Mouse (Mus musculus): ENCODE data around the gene Capza1. TPM values are rescaled to one million over a fixed set of nuclear protein-coding genes. Genes with fewer than 3 reads are reported as not detected.

Capza1 gene
- 264 TPM for polyA plus RNA-seq (2014; fragmentation: Illumina TruSeq; extraction: RNeasy Lipid Tissue Mini Kit (QIAGEN cat#74804); ENCODE audit: low read depth, low replicate concordance)

GRCm38 (mm10) chr3:104863786-104864650 is at the start of gene Capza1, which contains the start of gene St7l:
TSS of gene Capza1 (minus strand) at chr3:104864505.
TSS of gene St7l (plus strand) at chr3:104864005.

DNA sequence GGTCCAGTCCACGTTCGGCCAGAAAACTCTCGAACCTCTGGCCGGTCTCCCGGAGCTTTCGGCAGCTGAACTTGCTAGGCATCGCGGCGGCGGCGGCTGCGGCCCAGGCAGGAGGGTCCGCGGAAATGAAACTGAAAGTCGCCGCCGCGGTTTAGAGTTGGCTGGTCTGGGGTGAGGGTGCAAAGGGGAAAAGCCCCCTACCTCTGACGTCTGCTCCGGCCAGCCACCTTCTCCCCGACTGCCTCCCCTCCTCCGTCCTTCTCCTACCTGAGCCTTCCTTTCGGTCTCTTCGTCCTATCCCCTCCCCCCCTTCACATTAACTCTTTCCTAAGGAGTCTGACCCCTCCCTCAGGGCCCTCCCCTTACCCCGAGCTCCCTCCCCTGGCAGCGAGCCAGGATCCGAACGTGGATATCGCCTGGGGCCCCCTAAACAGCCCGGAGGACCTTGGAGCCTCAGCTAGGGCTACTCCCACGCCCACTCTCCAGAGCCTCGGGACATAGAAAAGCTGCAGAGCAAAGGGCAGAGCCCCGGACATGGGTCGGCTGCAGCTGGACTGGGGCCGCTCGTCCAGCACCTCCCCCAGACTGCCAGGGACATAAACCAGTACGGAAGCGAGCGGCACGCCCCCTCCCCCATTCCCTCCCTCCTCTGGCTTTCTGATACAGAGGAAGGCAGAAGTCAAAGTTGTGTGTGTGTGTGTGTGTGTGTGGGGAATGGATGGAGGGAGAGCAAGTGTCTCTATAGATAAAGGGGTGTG is 46.1 kb downstream of the Capza1 start, which contains the start of gene Mov10:
Mov10 (minus strand) TSS at position 573 of the 758 bp plus-strand sequence.

GRCm38 (mm10) chr3:104788075-104788474 is 76.2 kb downstream of the Capza1 start, which contains the start of gene Rhoc:
TSS of gene Rhoc (plus strand) at chr3:104788375.

GRCm38 (mm10) chr3:104781471-104781903 is 82.8 kb downstream of the Capza1 start, which contains the start of gene Fam19a3:
TSS of gene Fam19a3 (minus strand) at chr3:104781840.

GRCm38 (mm10) chr3:104780561-104781420 is 83.5 kb downstream of the Capza1 start, which contains the start of gene Ppm1j:
TSS of gene Ppm1j (plus strand) at chr3:104781056.

Other genes starting within 250 kb of the Capza1 start
- 43.1 TPM for gene Slc16a1, start 225.8 kb downstream of the Capza1 start, polyA plus RNA-seq (2014; fragmentation: Illumina TruSeq; extraction: RNeasy Lipid Tissue Mini Kit (QIAGEN cat#74804); ENCODE audit: low read depth, low replicate concordance)
- gene Ppm1j, start 83.4 kb downstream of the Capza1 start, polyA plus RNA-seq (2014; fragmentation: Illumina TruSeq; extraction: RNeasy Lipid Tissue Mini Kit (QIAGEN cat#74804); ENCODE audit: low read depth, low replicate concordance): not detected
- 0.41 TPM for gene Fam19a3, start 82.7 kb downstream of the Capza1 start, polyA plus RNA-seq (2014; fragmentation: Illumina TruSeq; extraction: RNeasy Lipid Tissue Mini Kit (QIAGEN cat#74804); ENCODE audit: low read depth, low replicate concordance)
- gene Rhoc, start 76.1 kb downstream of the Capza1 start, polyA plus RNA-seq (2014; fragmentation: Illumina TruSeq; extraction: RNeasy Lipid Tissue Mini Kit (QIAGEN cat#74804); ENCODE audit: low read depth, low replicate concordance): 11.2 TPM
- 1.2 TPM for gene Mov10, start 45.9 kb downstream of the Capza1 start, polyA plus RNA-seq (2014; fragmentation: Illumina TruSeq; extraction: RNeasy Lipid Tissue Mini Kit (QIAGEN cat#74804); ENCODE audit: low read depth, low replicate concordance)
- 174 TPM for gene St7l, start 500 bp downstream of the Capza1 start, polyA plus RNA-seq (2014; fragmentation: Illumina TruSeq; extraction: RNeasy Lipid Tissue Mini Kit (QIAGEN cat#74804); ENCODE audit: low read depth, low replicate concordance)
- 15.4 TPM for gene Wnt2b, start 97.4 kb upstream of the Capza1 start, polyA plus RNA-seq (2014; fragmentation: Illumina TruSeq; extraction: RNeasy Lipid Tissue Mini Kit (QIAGEN cat#74804); ENCODE audit: low read depth, low replicate concordance)
- 28.3 TPM for gene Cttnbp2nl, start 188.6 kb upstream of the Capza1 start, polyA plus RNA-seq (2014; fragmentation: Illumina TruSeq; extraction: RNeasy Lipid Tissue Mini Kit (QIAGEN cat#74804); ENCODE audit: low read depth, low replicate concordance)
- not detected for gene 4930564D02Rik, start 202.3 kb upstream of the Capza1 start, polyA plus RNA-seq (2014; fragmentation: Illumina TruSeq; extraction: RNeasy Lipid Tissue Mini Kit (QIAGEN cat#74804); ENCODE audit: low read depth, low replicate concordance)